Mouse (Mus musculus) lung, postnatal 0 days (tissue): ENCODE measurements at regions not wholly inside any gene's neighbourhood (a gene's known extent, or its start where the extent isn't known, plus 50 kb on each side); places are given as distances from the start of the nearest gene placed in this dataset.

Experiments used
- CTCF ChIP-seq: IDR thresholded peaks from 2 replicates; pipeline ENCODE4 v1.5.1; 2016; ENCODE audit warnings: antibody characterized with exemption, mild to moderate bottlenecking
- EP300 ChIP-seq: IDR thresholded peaks from 2 replicates; pipeline ENCODE4 v1.6.1; 2016; ENCODE audit warnings: antibody characterized with exemption, mild to moderate bottlenecking, control low read depth

DNA sequence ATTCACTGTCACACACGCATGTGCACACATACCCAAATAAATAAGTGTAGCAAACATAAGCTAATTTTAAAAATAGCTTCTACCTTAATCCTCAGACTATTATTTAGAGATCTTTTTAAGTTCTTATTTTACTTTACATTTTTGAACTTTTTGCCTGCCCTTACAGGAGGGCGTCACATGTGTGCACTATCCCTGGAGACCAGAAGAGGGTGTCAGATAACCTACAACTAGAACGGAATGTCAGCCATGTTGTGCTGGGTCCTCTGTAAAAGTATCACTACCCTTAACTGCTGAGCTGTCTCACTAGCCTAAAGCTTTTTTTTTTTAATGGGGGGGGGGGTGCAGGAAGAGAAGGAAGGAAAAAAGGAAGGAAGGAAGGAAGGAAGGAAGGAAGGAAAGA, 271.7 kb downstream of the Gxylt1 start:
- TF ChIP-seq CTCF (peak; percentile 29; the same call in 1 of the 2 replicates), EP300 (no peak)
